Mouse (Mus musculus) splenic B cell, adult 2 months (primary cell): ENCODE results near the gene Nus1.

Experiments used
- DNase-seq: peaks from one replicate; pipeline ENCODE4 v3.0.0-alpha.2; 2011; ENCODE audit warnings: low read depth, low spot score
- H3K27me3 ChIP-seq: 2 replicates; pipeline ENCODE4 v1.6.1; 2012; ENCODE audit warnings: mild to moderate bottlenecking, low read length, moderate library complexity, mixed read lengths; ENCODE audit not compliant: control insufficient read depth, poor library complexity, insufficient read depth, severe bottlenecking
- H3K36me3 ChIP-seq: 2 replicates; pipeline ENCODE4 v1.6.1; 2012; ENCODE audit warnings: mild to moderate bottlenecking, low read length, moderate library complexity, mixed read lengths; ENCODE audit not compliant: control insufficient read depth, poor library complexity, insufficient read depth, severe bottlenecking

Nus1 gene

GRCm38 (mm10) chr10:52391208-52391607 lies 26.1 kb upstream of the Nus1 start:
- Histone ChIP-seq H3K36me3 (no peaks in the 10 kb centered on the region), H3K27me3 (no peaks in the 10 kb centered on the region)
- no peak for DNase-seq

GRCm38 (mm10) chr10:52396647-52397046 lies 20.7 kb upstream of the Nus1 start:
- no peak for DNase-seq
- Histone ChIP-seq H3K27me3 (no peaks in the 10 kb centered on the region), H3K36me3 (no peaks in the 10 kb centered on the region)

GRCm38 (mm10) chr10:52398715-52399114 lies 18.6 kb upstream of the Nus1 start:
- no peaks in the 10 kb centered on the region for H3K27me3 ChIP-seq
- DNase-seq: no peak
- no peaks in the 10 kb centered on the region for H3K36me3 ChIP-seq

- Histone ChIP-seq H3K27me3 (no peaks in the 10 kb centered on the region), H3K36me3 (no peaks in the 10 kb centered on the region)
- DNase-seq: no peak
Measured at GRCm38 (mm10) chr10:52399722-52400121, 17.6 kb upstream of the Nus1 start.

GRCm38 (mm10) chr10:52405160-52405559 lies 12.2 kb upstream of the Nus1 start:
- no peaks in the 10 kb centered on the region for H3K36me3 ChIP-seq
- H3K27me3 ChIP-seq: no peaks in the 10 kb centered on the region

GRCm38 (mm10) chr10:52407526-52407925 lies 9.8 kb upstream of the Nus1 start:
- Histone ChIP-seq H3K27me3 (no peaks in the 10 kb centered on the region), H3K36me3 (no peaks in the 10 kb centered on the region)
- no peak for DNase-seq

More at GRCm38 (mm10) chr10:52405160-52405559, 12.2 kb upstream of the Nus1 start:
- no peak for DNase-seq

GRCm38 (mm10) chr10:52415020-52415419 lies 2.3 kb upstream of the Nus1 start:
- no peaks in the 10 kb centered on the region for H3K27me3 ChIP-seq
- no peak for DNase-seq
- H3K36me3 ChIP-seq: no peaks in the 10 kb centered on the region; the same call in 1 of the 2 replicates

- Histone ChIP-seq H3K27me3 (no peaks in the 10 kb centered on the region), H3K36me3 (no peaks in the 10 kb centered on the region; the same call in 1 of the 2 replicates)
- DNase-seq: no peak
Measured at GRCm38 (mm10) chr10:52416458-52416857, 889 bp upstream of the Nus1 start.

- DNase-seq: no peak
- Histone ChIP-seq H3K36me3 (no peaks in the 10 kb centered on the region; the same call in 1 of the 2 replicates), H3K27me3 (no peaks in the 10 kb centered on the region)
Measured at GRCm38 (mm10) chr10:52417998-52418860, 882 bp downstream of the Nus1 start.

- Histone ChIP-seq H3K27me3 (no peaks in the 10 kb centered on the region), H3K36me3 (no peaks in the 10 kb centered on the region; the same call in 1 of the 2 replicates)
- DNase-seq: no peak
Measured at GRCm38 (mm10) chr10:52418931-52419330, 1.6 kb downstream of the Nus1 start.

GRCm38 (mm10) chr10:52419402-52419801 lies 2.1 kb downstream of the Nus1 start:
- Histone ChIP-seq H3K27me3 (no peaks in the 10 kb centered on the region), H3K36me3 (no peaks in the 10 kb centered on the region; the same call in 1 of the 2 replicates)
- no peak for DNase-seq

- no peaks in the 10 kb centered on the region for H3K27me3 ChIP-seq
- DNase-seq: no peak
- H3K36me3 ChIP-seq: no peaks in the 10 kb centered on the region; the same call in 1 of the 2 replicates
Measured at GRCm38 (mm10) chr10:52420526-52420925, 3.2 kb downstream of the Nus1 start.

- no peak for DNase-seq
- Histone ChIP-seq H3K27me3 (no peaks in the 10 kb centered on the region), H3K36me3 (no peaks in the 10 kb centered on the region; the same call in 1 of the 2 replicates)
Measured at GRCm38 (mm10) chr10:52421716-52422115, 4.4 kb downstream of the Nus1 start.

- DNase-seq: peak; percentile 50
- no peaks in the 10 kb centered on the region for H3K27me3 ChIP-seq
- no peaks in the 10 kb centered on the region; the same call in 1 of the 2 replicates for H3K36me3 ChIP-seq
Measured at GRCm38 (mm10) chr10:52423097-52423496, 5.8 kb downstream of the Nus1 start.

- no peaks in the 10 kb centered on the region for H3K27me3 ChIP-seq
- no peak for DNase-seq
- H3K36me3 ChIP-seq: peaks cover 2% of the 10 kb centered on the region; the same call in 1 of the 2 replicates
Measured at GRCm38 (mm10) chr10:52426314-52426980, 9.1 kb downstream of the Nus1 start.
